ENCODE assay signal across 11 mouse cellular contexts in the genomic region with DNA sequence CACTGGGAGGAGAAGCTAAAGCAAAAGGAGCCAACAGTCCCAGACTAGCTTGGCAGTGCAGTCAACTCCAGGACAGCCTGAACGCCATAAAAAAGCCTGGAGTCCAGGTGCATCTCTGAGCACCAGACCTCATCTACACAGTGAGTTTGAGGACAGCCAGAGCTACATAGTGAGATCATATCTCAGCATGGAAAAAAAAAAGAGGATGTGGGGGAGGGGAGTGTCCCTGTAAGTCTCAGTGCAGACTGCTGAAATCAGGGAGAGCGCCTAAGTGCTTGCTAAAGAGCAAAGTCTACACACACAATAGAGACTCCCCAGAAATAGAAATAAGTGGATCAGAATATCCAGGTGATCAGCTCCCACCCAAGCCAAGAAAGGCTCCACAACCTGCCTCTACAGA. TPM values are rescaled to one million over a fixed set of nuclear protein-coding genes. Genes with fewer than 3 reads are reported as not detected.
DNase-seq lines count a peak whose midpoint lies in the region; ATAC-seq lines count a peak whose summit lies in the region.
"Had no signal": no experiment of that assay in that cellular context is flagged by ENCODE, and none has a peak within 500 bp of the region (broad histone marks: within the 10 kb centered on the region; RNA-seq: fewer than 3 reads in every experiment).

No protein-coding gene starts in this region.

- no peaks in the 10 kb centered on the region for H3K27me3 ChIP-seq in heart, embryonic 14.5 days (ENCODE audit: control insufficient read depth, insufficient read depth, low read length)
- no peaks in the 10 kb centered on the region for H3K27me3 ChIP-seq in embryonic facial prominence, embryonic 12.5 days

- WGBS in heart, embryonic 14.5 days, result 24% methylated on average over 2 of the region's 2 CpGs
- 59% methylated on average over 2 of the region's 2 CpGs for WGBS in embryonic facial prominence, embryonic 12.5 days

- peaks cover 54 to 83% of the 10 kb centered on the region in 2 experiments for H3K4me1 ChIP-seq in heart, embryonic 14.5 days (ENCODE audit: control insufficient read depth in 2 of 2, insufficient read depth in 2 of 2, low read length in 2 of 2)
- H3K4me1 ChIP-seq in embryonic facial prominence, embryonic 12.5 days, result peaks cover 42% of the 10 kb centered on the region

- H3K4me3 ChIP-seq in heart, embryonic 14.5 days (ENCODE audit: control insufficient read depth in 1 of 2, insufficient read depth in 1 of 2, low read depth in 1 of 2, low read length in 2 of 2), result no peak overlapping the region
- no peak overlapping the region for H3K4me3 ChIP-seq in embryonic facial prominence, embryonic 12.5 days
- H3K4me3 ChIP-seq: midbrain, embryonic 10.5 days had no signal

- no peaks in the 10 kb centered on the region for H3K9me3 ChIP-seq in heart, embryonic 14.5 days (ENCODE audit: control insufficient read depth, low read length)
- H3K9me3 ChIP-seq in embryonic facial prominence, embryonic 12.5 days, result no peaks in the 10 kb centered on the region
- H3K9me3 ChIP-seq: midbrain, embryonic 10.5 days had no signal

- ATAC-seq in heart, embryonic 14.5 days (ENCODE audit: insufficient number of reproducible peaks, insufficient read depth, low FRiP score, low read depth), result no peak
- no peak for ATAC-seq in embryonic facial prominence, embryonic 12.5 days (ENCODE audit: insufficient number of reproducible peaks, insufficient read depth, low FRiP score, low TSS enrichment)
- ATAC-seq in megakaryocyte progenitor cell, adult 5-6 weeks (replicated peaks; ENCODE audit: poor library complexity), result peak; percentile 52
- ATAC-seq: hindbrain, embryonic 16.5 days had no signal

- no peak for DNase-seq in heart, postnatal 4 days
- DNase-seq in lung, postnatal 10 days, result peak; percentile 33
- DNase-seq in lung, postnatal 14 days, result no peak
- no peak for DNase-seq in cerebellum, adult 11 months
- DNase-seq in frontal cortex, postnatal 25 days (ENCODE audit: low spot score in 2 of 2), result no peak
- DNase-seq: cerebellum, postnatal 10 days had no signal

- H3K27ac ChIP-seq in heart, embryonic 14.5 days (replicated peaks in 1 of 2; ENCODE audit: control insufficient read depth in 1 of 2, insufficient read depth in 1 of 2, low read depth in 2 of 2, low read length in 2 of 2), result peak overlapping the region; percentile 50 to 94
- 0 out of 2 replicates have a peak overlapping the region, but pooled peaks have one; percentile 38 for H3K27ac ChIP-seq in embryonic facial prominence, embryonic 12.5 days
- H3K27ac ChIP-seq: midbrain, embryonic 10.5 days had no signal

- H3K4me2 ChIP-seq in heart, embryonic 14.5 days (ENCODE audit: low read length), result no peak overlapping the region
- H3K4me2 ChIP-seq in embryonic facial prominence, embryonic 12.5 days (replicated peaks), result no peak overlapping the region

- peaks cover 10% of the 10 kb centered on the region for H3K36me3 ChIP-seq in heart, embryonic 14.5 days (ENCODE audit: control insufficient read depth, insufficient read depth, low read length)
- no peaks in the 10 kb centered on the region for H3K36me3 ChIP-seq in embryonic facial prominence, embryonic 12.5 days
- H3K36me3 ChIP-seq: midbrain, embryonic 10.5 days had no signal

- H3K9ac ChIP-seq in heart, embryonic 14.5 days (ENCODE audit: low read length), result no peak overlapping the region
- no peak overlapping the region for H3K9ac ChIP-seq in embryonic facial prominence, embryonic 12.5 days

RNA-seq across cellular contexts. Expression of gene Ypel2, which starts 37.1 kb away (rescaled TPM):
- 22.8 and 23.5 TPM in 2 replicates for polyA plus RNA-seq in heart, embryonic 14.5 days (2014; fragmentation: Nextera tagmentation; extraction: Ambion mirVana)
- 10 to 100 TPM; 18.9 to 22.7 TPM for total RNA-seq in heart, postnatal 4 days (2021)
- polyA plus RNA-seq in embryonic facial prominence, embryonic 12.5 days (2016; fragmentation: Nextera tagmentation; extraction: Ambion mirVana), result 10.7 and 11.6 TPM in 2 replicates
- total RNA-seq in megakaryocyte progenitor cell, adult 5-6 weeks (2015), result 6.8 and 8.6 TPM in 2 replicates
- 5.8 and 6.2 TPM in 2 replicates for total RNA-seq in megakaryocyte progenitor cell, adult 5-6 weeks (2017)
